Mouse (Mus musculus): ENCODE data around the gene Tmem59.

- TF ChIP-seq POLR2A (IDR thresholded peaks at IDR 0.05; ENCODE audit: insufficient read depth, low read depth, low read length) (no peak), CTCF (IDR thresholded peaks at IDR 0.05) (peak; percentile 30; the same call in 1 of the 2 replicates), EP300 (IDR thresholded peaks at IDR 0.05; ENCODE audit: insufficient read depth, low read depth, low read length) (no peak)
Measured at GRCm38 (mm10) chr4:107178830-107179490, 761 bp downstream of the Tmem59 start, which contains the start of gene Tceanc2.
